Mouse (Mus musculus) olfactory bulb, adult 2 months (tissue): ENCODE results near the gene Gtpbp6.

ENCODE experiments used
- CTCF ChIP-seq: fragments of 200-500 bp; IDR thresholded peaks from 2 replicates; pipeline ENCODE4 v1.5.1; 2012; ENCODE audit warnings: low read depth, mild to moderate bottlenecking, low read length, moderate library complexity; ENCODE audit not compliant: insufficient read depth
- POLR2A ChIP-seq: fragments of 200-500 bp; IDR thresholded peaks from 2 replicates; pipeline ENCODE4 v1.6.1; 2012; ENCODE audit warnings: mild to moderate bottlenecking, low read depth, low read length, moderate library complexity; ENCODE audit not compliant: insufficient read depth

- TF ChIP-seq CTCF (no peak), POLR2A (no peak)
Observed at GRCm38 (mm10) chr5:110143007-110143406, 35.0 kb upstream of the Gtpbp6 start.
